Comparison of ENCODE assay signal across 25 mouse cellular contexts in genomic region chr5:103231822-103232221, GRCm38 (mm10). TPM values are rescaled to one million over a fixed set of nuclear protein-coding genes. Genes with fewer than 3 reads are reported as not detected.
DNase-seq lines count a peak whose midpoint lies in the region; ATAC-seq and TF ChIP-seq lines count a peak whose summit lies in the region.
"Had no signal": no experiment of that assay in that cellular context is flagged by ENCODE, and none has a peak within 500 bp of the region (broad histone marks: within the 10 kb centered on the region; RNA-seq: fewer than 3 reads in every experiment).

No protein-coding gene starts in this region.

- no peak overlapping the region for H3K9ac ChIP-seq in embryonic facial prominence, embryonic 14.5 days (ENCODE audit: low read depth, low read length)
- no peak overlapping the region for H3K9ac ChIP-seq in stomach, embryonic 16.5 days (ENCODE audit: low read length)
- H3K9ac ChIP-seq: forebrain, embryonic 15.5 days; hindbrain, embryonic 13.5 days; liver, embryonic 12.5 days; liver, postnatal 0 days had no signal

- no peak overlapping the region for H3K27ac ChIP-seq in embryonic facial prominence, embryonic 14.5 days (replicated peaks; ENCODE audit: low read depth, low read length)
- H3K27ac ChIP-seq in embryonic facial prominence, embryonic 10.5 days (replicated peaks), result no peak overlapping the region
- H3K27ac ChIP-seq in stomach, embryonic 16.5 days (ENCODE audit: low read length), result no peak overlapping the region
- H3K27ac ChIP-seq in hindbrain, embryonic 10.5 days, result no peak overlapping the region
- H3K27ac ChIP-seq: forebrain, embryonic 15.5 days; hindbrain, embryonic 13.5 days; layer of hippocampus, adult 2 months; liver, embryonic 12.5 days had no signal

- no peaks in the 10 kb centered on the region for H3K9me3 ChIP-seq in embryonic facial prominence, embryonic 14.5 days (ENCODE audit: control insufficient read depth, low read length)
- no peaks in the 10 kb centered on the region for H3K9me3 ChIP-seq in embryonic facial prominence, embryonic 10.5 days
- H3K9me3 ChIP-seq in stomach, embryonic 16.5 days (replicated peaks; ENCODE audit: control insufficient read depth, low read length), result no peaks in the 10 kb centered on the region
- H3K9me3 ChIP-seq in hindbrain, embryonic 10.5 days, result no peaks in the 10 kb centered on the region
- H3K9me3 ChIP-seq: forebrain, embryonic 15.5 days; hindbrain, embryonic 13.5 days; liver, embryonic 12.5 days had no signal

- WGBS in embryonic facial prominence, embryonic 14.5 days, result 87% methylated on average over 4 of the region's 4 CpGs
- 86% methylated on average over 4 of the region's 4 CpGs for WGBS in embryonic facial prominence, embryonic 10.5 days
- 76% methylated on average over 4 of the region's 4 CpGs for WGBS in stomach, embryonic 16.5 days
- WGBS in hindbrain, embryonic 10.5 days, result 87% methylated on average over 4 of the region's 4 CpGs

- H3K4me1 ChIP-seq in embryonic facial prominence, embryonic 14.5 days (ENCODE audit: control insufficient read depth, insufficient read depth, low read length), result no peaks in the 10 kb centered on the region
- no peaks in the 10 kb centered on the region for H3K4me1 ChIP-seq in embryonic facial prominence, embryonic 10.5 days
- H3K4me1 ChIP-seq in stomach, embryonic 16.5 days (ENCODE audit: control insufficient read depth, insufficient read depth, low read length), result no peaks in the 10 kb centered on the region
- H3K4me1 ChIP-seq in hindbrain, embryonic 10.5 days (replicated peaks), result no peaks in the 10 kb centered on the region
- H3K4me1 ChIP-seq: forebrain, embryonic 15.5 days; hindbrain, embryonic 13.5 days; liver, embryonic 12.5 days had no signal

- ATAC-seq in embryonic facial prominence, embryonic 14.5 days (ENCODE audit: low read depth), result no peak
- ATAC-seq in stomach, embryonic 16.5 days (ENCODE audit: insufficient read depth, low FRiP score), result peak; percentile 47; the same call in 1 of the 2 replicates
- ATAC-seq: forebrain, embryonic 15.5 days; intestine, embryonic 16.5 days; liver, embryonic 12.5 days; liver, postnatal 0 days; midbrain, embryonic 16.5 days had no signal

- no peak for TF ChIP-seq CTCF in C2C12 (IDR thresholded peaks at IDR 0.05; ENCODE audit: control insufficient read depth, insufficient read depth, insufficient read length)

- H3K79me3 ChIP-seq in C2C12 (ENCODE audit: low read depth), result no peaks in the 10 kb centered on the region

- no peak overlapping the region for H3ac ChIP-seq in C2C12 (ENCODE audit: control insufficient read depth, insufficient read length, low read depth)

- peak; percentile 30 for DNase-seq in embryonic facial prominence, embryonic 14.5 days (ENCODE audit: low spot score)
- no peak for DNase-seq in embryonic facial prominence, embryonic 10.5 days (ENCODE audit: low spot score)
- peak; percentile 55 for DNase-seq in Muller cell, postnatal 12 days (ENCODE audit: inconsistent ontology term)
- no peak for DNase-seq in hindbrain, embryonic 10.5 days (ENCODE audit: low spot score)
- DNase-seq in thymus, postnatal 14 days, result no peak
- DNase-seq: cerebellum, adult 11 months; cerebellum, adult 9-11 months; gastrocnemius, postnatal 25 days; heart, adult 11 months; heart, postnatal 36 days; kidney, adult 8-10 months; kidney, postnatal 25 days; liver, postnatal 0 days; lung, postnatal 36 days; right cerebral cortex, postnatal 4 days had no signal

- no peaks in the 10 kb centered on the region for H3K27me3 ChIP-seq in embryonic facial prominence, embryonic 14.5 days (replicated peaks; ENCODE audit: control insufficient read depth, insufficient read depth, low read length)
- H3K27me3 ChIP-seq in embryonic facial prominence, embryonic 10.5 days (replicated peaks; ENCODE audit: low read depth, poor library complexity, severe bottlenecking), result no peaks in the 10 kb centered on the region
- no peaks in the 10 kb centered on the region for H3K27me3 ChIP-seq in C2C12 (ENCODE audit: control insufficient read depth, insufficient read depth, insufficient read length)
- H3K27me3 ChIP-seq in stomach, embryonic 16.5 days (ENCODE audit: control insufficient read depth, insufficient read depth, low read length), result no peaks in the 10 kb centered on the region
- H3K27me3 ChIP-seq in hindbrain, embryonic 10.5 days (ENCODE audit: insufficient read depth, poor library complexity, severe bottlenecking), result no peaks in the 10 kb centered on the region
- H3K27me3 ChIP-seq: forebrain, embryonic 15.5 days; hindbrain, embryonic 13.5 days; liver, embryonic 12.5 days had no signal

- H3K36me3 ChIP-seq in embryonic facial prominence, embryonic 14.5 days (ENCODE audit: control insufficient read depth, insufficient read depth, low read length), result no peaks in the 10 kb centered on the region
- H3K36me3 ChIP-seq in embryonic facial prominence, embryonic 10.5 days (replicated peaks), result no peaks in the 10 kb centered on the region
- no peaks in the 10 kb centered on the region for H3K36me3 ChIP-seq in C2C12 (ENCODE audit: control insufficient read depth, insufficient read depth)
- no peaks in the 10 kb centered on the region for H3K36me3 ChIP-seq in stomach, embryonic 16.5 days (ENCODE audit: control insufficient read depth, insufficient read depth, low read length)
- H3K36me3 ChIP-seq in hindbrain, embryonic 10.5 days, result no peaks in the 10 kb centered on the region
- H3K36me3 ChIP-seq: forebrain, embryonic 15.5 days; hindbrain, embryonic 13.5 days; liver, embryonic 12.5 days had no signal

- no peaks in the 10 kb centered on the region for H3K79me2 ChIP-seq in C2C12 (ENCODE audit: control insufficient read depth, insufficient read depth)

- H3K4me3 ChIP-seq in embryonic facial prominence, embryonic 14.5 days (ENCODE audit: low read depth, low read length), result no peak overlapping the region
- no peak overlapping the region for H3K4me3 ChIP-seq in embryonic facial prominence, embryonic 10.5 days
- no peak overlapping the region for H3K4me3 ChIP-seq in C2C12 (ENCODE audit: insufficient read depth, poor library complexity, severe bottlenecking)
- H3K4me3 ChIP-seq in stomach, embryonic 16.5 days (replicated peaks; ENCODE audit: low read length), result no peak overlapping the region
- H3K4me3 ChIP-seq in hindbrain, embryonic 10.5 days, result no peak overlapping the region
- H3K4me3 ChIP-seq: forebrain, embryonic 15.5 days; hindbrain, embryonic 13.5 days; layer of hippocampus, adult 2 months; liver, embryonic 12.5 days had no signal

- no peak overlapping the region for H3K4me2 ChIP-seq in embryonic facial prominence, embryonic 14.5 days (ENCODE audit: low read depth, low read length)
- no peak overlapping the region for H3K4me2 ChIP-seq in stomach, embryonic 16.5 days (ENCODE audit: low read depth, low read length)
- H3K4me2 ChIP-seq: forebrain, embryonic 15.5 days; heart, embryonic 11.5 days; hindbrain, embryonic 13.5 days; liver, embryonic 12.5 days; midbrain, embryonic 11.5 days had no signal

TF ChIP-seq in C2C12, 6 proteins besides CTCF, POLR2A, EP300 and RAD21:
- TF ChIP-seq MAX (IDR thresholded peaks at IDR 0.05) (no peak), FOSL1 (IDR thresholded peaks at IDR 0.05; ENCODE audit: insufficient read depth, low read length, poor library complexity, severe bottlenecking) (peak; percentile 85)

RNA-seq across cellular contexts. Expression of gene Mapk10, which starts 20.7 kb away (rescaled TPM):
- polyA plus RNA-seq in embryonic facial prominence, embryonic 14.5 days (2014; fragmentation: Nextera tagmentation; extraction: Ambion mirVana), result 4.9 and 5.3 TPM in 2 replicates
- 6.6 and 7.2 TPM in 2 replicates for polyA plus RNA-seq in embryonic facial prominence, embryonic 10.5 days (2016; fragmentation: Nextera tagmentation; extraction: Ambion mirVana)
- 0.07 TPM for polyA plus RNA-seq in C2C12 (2012; fragmentation: generic; extraction: Trizol)
- polyA plus RNA-seq in stomach, embryonic 16.5 days (2015; fragmentation: Nextera tagmentation; extraction: Ambion mirVana), result 6.3 and 7.2 TPM in 2 replicates
- 18.2 and 48.1 TPM in 2 replicates for polyA plus RNA-seq in hindbrain, embryonic 10.5 days (2016; fragmentation: Nextera tagmentation; extraction: Ambion mirVana)
- polyA plus RNA-seq: liver, postnatal 0 days had no signal

Comparison
In these comparisons a context has a peak if more than half of its experiments do, and no peak if none do; other contexts are left out.
1. DNase-seq: peak in embryonic facial prominence, embryonic 14.5 days (single experiment) and Muller cell, postnatal 12 days (single experiment); none in embryonic facial prominence, embryonic 10.5 days (single experiment), hindbrain, embryonic 10.5 days (single experiment) and thymus, postnatal 14 days (single experiment).